Mouse (Mus musculus) urinary bladder, adult 18-20 months (tissue): ENCODE results near the gene Tubal3.
"Not testable (repeated sequence)": the region's sequence is repeated elsewhere in the genome, so short reads cannot be mapped to it uniquely, and the experiment has no call there.

ENCODE experiments used
- DNase-seq, 2 experiments: peaks; one replicate each; pipeline ENCODE4 v3.0.0; 2022; ENCODE audit warnings: low spot score in 2 of 2, mixed read lengths in 2 of 2

The Tubal3 gene

DNA sequence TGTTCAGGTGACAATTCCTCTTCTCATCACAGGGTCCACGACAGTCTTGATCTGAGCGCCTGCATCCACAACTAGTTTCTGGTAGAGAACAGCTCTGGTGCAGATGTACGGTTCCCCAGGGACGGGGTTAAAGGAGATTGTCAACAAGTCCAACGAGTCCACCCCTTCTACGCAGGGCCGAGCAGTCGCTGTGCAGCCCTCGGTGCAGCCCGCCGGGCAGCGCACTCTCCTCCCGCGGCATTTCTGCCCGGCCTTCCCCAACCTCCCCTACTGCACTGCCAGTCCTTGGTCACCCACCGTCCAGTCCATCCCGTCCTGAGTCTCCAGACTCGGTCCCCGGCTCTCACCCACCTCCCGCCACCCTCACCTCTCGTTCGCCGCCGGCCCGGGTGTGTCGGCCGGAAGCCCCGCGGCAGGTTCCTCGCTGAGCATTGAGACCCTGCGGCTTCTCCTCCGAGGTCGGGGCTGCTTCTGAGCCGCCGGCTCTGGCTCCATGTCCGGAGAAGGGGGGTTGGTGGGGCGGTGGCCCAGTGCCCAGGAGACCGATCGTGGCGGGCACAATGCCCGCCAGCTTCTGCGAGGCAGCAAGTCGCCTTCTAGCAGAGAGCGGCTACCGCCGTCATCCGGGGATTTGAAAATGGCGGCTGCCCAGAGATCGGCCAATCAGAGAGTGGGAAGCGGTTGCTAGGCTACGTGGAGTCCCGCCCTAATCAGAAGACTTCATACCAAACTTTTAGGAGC lies at the start of gene Tubal3, which contains the start of gene Net1:
Gene Tubal3 (plus strand): TSS at position 704 of the 741 bp plus-strand sequence.
Gene Net1 (minus strand): TSS at position 650 of the 741 bp plus-strand sequence.
- DNase-seq, result peak; percentile 75 to 78

DNA sequence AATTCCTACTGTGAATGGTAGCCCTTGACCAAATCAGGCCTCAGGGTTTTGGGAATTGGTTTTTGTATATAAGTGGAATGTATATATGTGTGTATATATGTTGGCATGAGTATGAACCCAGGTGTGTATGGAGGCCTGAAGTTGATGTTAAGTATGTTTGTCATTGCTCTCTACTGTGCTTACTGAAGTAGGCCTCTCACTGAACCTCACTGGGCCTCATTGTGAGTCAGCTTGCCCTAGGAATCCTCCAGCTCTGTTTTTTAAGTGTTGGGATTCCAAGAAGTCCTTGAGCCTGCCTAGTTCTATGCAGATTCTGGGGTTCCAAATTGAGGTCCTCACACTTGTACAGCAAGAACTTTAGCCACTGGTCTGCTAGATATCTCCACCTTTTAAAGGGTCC lies 48.2 kb upstream of the Tubal3 start:
- DNase-seq, result no peak

DNA sequence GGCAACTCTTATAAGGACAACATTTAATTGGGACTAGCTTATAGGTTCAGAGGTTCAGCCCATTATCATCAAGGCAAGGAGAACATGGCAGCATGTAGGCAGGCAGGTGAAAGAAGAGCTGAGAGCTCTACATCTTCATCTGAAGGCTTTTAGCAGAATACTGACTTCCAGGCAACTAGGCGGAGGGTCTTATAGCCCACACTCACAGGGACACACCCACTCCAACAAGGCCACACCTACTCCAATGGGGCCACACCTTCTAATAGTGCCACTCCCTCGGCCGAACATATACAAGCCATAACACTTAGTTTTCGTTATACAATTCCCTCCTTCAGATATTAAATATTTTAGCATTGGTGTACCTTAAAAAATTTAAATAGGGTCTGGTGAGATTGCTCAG lies 45.2 kb upstream of the Tubal3 start:
- DNase-seq, result no peak

DNA sequence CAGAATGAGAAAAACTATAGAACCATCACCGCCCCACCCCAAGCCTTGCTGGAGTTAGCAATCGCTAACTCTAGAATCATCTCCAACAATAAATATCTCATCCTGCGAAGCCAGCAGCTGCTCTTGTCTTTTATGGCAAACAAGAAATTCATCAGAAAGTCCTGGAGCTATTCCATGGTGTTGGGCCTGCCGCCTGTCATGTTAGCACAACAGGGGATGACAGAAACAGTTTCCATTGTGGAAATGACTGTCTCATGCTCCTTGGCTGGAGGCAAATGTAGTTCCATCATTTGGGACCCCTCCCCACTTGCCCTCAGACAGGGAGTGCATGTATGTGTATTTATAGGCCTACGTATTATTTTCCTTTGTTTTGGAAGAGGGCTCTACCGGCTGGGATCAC lies 41.6 kb upstream of the Tubal3 start:
- DNase-seq, result no peak

DNA sequence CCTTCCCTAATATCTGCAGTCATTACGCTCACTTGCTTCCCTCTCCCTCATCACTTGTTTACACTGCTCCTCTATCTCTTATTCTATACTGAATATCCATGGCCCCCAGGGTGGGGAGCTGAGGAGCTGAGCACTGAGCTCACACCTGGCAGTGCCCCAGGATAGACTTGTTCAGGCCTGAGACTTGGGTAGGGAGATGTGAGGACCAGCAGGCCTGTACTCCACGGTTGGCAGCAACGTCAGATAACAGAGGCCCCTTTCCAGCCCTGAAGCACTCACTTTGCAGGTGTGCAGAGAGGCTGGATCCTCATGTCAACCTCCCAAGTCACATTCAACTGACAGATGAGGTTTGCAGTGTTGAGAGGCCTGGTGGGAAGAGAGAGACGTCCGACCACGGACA lies 40.9 kb upstream of the Tubal3 start:
- peak in 1 of 2 experiments; percentile 34 for DNase-seq

DNA sequence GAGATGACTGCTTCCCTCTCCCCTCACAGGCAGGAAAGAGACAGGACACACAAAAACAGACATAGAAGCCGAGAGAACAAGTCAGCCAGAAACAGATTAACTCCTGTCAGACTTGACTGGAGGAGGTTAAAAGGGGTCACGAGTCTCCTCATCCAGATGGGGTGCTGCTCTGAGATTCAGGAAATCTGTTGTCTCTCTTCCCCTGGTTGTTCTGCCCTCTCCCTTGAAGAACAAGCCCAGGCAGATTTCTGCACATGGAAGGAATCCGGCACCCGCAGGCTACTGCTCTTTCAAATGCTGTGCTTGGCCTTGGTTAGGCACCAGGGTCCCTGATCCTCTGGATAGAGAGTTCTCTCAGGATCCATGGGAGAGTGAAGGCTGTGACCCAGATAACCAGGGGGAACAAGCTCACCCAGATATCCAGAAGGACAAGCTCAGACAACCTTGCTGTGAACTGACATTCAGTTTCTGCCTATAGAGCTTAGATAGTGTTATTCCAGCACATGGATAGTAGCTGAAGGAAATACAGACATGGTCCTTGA lies 40.3 kb upstream of the Tubal3 start:
- DNase-seq, result no peak

DNA sequence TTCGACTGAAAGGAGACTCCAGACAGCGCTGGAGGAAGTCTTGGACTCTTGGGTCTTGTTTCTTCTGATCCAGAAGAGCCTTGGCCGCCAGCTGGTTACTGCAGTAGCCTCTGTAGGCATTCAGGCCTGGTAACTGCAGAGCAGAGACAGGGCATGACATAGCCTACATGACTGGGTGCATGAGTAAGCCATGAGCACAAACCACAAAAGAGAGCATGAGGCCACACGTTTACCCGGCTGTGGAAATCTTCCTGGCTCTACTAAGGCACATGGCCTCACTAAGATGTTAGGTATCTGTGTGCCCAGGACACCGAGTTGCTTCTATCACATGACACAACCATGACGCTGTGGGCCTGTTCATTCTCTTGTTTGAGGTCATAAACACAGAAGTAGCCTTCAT lies 31.4 kb upstream of the Tubal3 start:
- no peak for DNase-seq

DNA sequence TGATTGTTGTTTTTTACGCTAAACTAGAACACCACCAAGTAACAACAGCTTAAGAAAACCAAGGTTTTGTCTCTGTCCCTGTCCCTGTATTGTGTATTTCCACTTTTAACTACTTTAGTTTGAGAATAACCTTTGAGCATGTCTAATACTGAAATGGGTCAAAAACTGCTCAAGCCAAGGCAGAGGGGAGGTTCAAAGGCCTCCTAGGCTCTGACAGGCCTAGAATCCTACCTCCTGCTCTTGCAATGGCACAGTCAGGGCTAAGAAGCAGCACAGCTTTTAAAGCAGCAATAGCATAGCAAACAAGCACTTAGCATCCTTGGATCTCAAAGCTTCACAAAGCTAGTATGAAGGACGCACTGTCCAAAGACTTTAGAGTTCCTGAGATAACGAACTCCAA lies 29.0 kb upstream of the Tubal3 start:
- no peak for DNase-seq

DNA sequence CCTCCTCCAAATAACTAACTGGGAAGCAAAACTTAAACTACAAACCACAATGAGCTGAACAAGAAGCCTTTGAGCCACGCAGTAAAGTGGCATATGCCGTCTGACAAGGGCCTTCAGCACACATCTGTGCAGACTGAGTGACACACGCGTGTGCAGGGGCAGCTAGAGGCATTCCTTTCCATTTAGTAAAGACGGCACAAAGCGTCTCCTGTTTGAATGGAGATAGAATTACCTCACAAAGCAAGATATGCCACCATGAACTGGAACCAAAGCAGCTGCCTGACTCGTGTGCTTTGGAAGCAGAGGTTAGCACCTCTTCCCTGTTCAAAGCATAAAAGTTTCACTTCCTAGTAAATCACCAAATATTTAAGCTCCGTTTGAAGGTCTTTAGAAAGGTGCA lies 28.0 kb upstream of the Tubal3 start:
- DNase-seq, result no peak

DNA sequence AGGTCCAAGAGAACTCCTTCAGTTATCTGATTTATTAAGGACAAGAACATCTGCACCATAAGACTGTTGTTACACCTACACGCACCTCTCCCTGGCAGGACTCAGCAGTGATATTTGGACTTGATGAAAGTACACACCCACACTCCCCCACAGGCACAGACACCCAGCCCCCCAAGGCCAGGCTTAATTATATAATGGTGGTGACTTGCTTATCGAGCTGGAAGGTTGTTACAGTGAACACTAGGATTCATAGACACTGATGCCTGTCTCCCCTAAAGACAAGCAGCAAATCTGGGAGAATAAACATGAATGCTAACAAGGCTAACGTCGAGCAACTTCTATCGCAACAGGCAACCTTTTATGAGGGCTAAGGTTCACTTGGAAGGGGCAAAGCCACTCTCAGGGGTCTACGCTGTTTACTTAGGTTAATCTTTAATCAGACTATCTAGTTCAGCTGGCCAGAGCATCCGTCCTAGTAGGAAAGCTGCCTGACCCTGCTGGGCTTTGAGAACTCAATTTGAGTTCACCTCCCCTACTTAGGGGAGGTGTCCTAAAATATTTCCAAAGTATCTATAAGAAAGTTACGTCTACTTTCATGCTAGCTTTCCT lies 26.5 kb upstream of the Tubal3 start:
- DNase-seq, result no peak

DNA sequence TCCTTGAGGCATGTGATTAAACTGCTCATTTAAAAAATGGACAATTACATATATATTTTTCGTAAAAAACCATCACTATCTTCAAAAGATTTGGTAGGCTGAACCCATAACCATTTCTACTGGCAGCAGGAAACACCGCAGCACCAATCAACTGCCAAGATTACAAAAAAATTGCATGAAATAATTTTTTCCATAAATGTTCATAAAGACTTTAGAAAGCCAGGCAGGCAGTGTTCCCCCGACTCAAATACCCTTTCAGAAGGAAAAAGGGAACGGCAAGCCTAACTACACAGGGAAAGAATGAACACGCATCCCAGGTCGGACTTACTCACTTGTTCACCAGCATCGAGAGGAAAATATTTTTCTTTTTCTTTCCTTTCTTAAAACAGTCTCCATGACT lies 25.5 kb upstream of the Tubal3 start:
- DNase-seq, result no peak

DNA sequence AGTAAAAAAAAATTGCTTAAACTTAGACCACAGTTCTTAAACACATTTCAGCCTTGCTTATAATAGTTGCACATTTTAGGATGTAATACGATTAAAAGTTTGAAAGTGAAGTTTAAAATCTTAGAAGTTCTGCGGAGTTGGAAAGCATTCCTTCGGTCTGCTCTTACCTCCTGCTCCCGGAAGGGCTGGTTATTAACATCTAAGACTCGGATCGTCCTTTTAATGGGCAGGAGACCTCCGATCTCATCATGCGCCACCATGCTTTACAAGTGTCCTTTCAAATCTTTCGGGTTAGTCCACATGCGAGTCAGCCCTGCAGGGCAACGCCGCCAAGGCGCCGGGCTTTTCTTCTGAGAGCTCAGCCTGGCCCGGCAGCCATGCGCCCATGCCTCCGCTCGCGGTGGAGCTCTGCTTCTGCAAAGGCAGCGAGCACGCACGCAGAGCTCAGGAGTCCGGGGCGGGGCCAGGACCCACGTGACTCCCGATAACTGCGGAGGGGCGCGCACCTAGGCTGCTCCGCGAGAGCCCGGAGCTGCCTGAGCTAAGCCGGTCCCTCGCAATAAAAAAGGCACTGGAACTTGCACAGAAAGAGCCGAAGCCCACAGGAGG lies 24.8 kb upstream of the Tubal3 start:
- peak; percentile 90 to 96 for DNase-seq

DNA sequence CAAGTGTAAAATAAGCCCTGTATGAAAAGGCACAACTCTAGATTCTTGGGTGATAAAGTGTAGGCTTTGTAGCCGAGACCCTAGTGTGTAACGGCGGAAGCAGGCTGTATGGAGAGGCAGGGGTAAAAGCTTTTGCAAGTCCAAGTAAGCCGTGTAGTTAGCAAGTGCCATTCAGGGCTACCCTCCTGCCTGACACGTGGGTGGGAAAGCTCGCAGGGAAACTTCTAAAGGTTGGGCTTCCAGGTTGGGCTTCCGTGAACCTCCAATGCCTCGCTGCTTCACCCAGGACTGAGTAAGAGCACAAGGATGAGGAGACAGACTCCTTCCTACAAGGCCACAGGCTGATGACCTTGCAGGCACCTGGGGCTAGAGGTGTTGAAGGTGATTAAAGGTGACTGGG lies 23.5 kb upstream of the Tubal3 start:
- DNase-seq, result no peak

DNA sequence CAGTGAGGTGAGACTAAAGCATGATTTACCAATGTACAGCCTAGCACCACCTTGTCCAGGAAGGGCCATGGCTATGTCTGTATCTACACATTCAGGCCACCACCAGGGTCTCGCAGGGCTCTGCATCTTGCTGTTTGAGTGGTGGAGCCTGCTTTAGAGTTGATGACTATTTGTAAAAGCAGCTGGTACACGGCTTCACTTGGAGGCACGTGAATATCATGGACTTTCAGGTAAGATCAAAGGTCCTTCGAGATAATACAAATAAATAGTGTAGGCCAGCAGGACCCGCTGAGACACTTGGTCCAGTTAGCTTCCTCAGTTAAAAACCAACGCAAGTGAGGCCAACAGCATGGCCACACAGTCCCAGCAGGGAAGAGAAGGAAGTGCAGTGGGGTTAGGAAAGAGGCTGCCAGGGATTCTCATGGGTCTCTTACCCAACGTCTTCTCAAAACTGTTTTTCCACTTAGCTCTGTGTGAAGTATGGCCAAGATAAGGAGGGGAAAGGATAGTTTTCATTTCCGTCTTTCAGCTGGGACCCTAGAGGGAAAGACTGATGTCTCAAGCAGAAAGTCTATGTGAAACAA lies 22.6 kb upstream of the Tubal3 start:
- no peak for DNase-seq

DNA sequence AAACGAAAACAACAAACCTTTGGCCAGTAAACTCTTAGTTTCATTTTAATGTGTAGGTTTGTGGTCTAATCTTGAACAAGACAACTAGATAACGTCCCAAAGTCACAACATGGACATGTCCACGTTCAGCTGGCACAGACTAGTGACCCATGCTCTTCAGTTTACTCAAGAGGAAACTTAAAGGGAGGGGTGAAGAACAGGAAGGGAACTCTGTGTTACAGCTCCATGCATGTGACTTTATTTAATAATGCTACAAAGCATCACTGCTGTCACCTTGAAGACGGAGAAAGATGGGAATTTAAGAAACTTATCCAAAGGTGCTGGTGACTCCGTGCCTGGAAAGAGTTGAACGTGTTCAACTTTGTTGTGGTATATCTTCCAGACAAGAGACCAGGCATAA lies 22.0 kb upstream of the Tubal3 start:
- DNase-seq, result no peak

DNA sequence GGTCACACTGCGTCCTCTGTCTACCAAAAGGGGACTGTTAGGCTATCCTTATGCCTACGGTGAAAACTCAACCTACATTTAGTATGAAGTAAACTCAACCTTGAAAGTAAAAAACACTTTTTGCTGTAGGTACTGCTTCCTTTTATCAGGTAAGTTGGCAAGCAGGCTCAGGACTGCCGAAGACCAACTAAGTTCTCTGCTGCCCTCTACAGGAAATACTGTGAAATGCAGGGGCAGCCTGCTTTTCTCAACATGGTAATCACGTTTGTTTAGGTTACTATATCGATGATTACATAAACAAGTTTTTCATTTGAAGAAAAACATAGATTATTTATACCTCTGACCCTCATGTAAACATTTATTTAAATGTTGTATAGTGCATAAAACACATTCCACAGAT lies 21.2 kb upstream of the Tubal3 start:
- no peak for DNase-seq

DNA sequence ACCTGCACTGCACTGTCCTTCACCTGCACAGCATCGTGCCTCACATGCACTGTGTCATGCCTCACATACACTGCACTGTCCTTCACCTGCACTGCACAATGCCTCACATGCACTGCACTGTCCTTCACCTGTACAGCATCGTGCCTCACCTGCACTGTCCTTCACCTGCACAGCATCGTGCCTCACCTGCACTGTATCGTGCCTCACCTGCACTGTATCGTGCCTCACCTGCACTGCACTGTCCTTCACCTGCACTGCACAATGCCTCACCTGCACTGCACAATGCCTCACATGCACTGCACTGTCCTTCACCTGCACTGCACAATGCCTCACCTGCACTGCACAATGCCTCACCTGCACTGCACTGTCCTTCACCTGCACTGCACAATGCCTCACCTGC lies 19.9 kb upstream of the Tubal3 start:
- not testable (repeated sequence) for DNase-seq

DNA sequence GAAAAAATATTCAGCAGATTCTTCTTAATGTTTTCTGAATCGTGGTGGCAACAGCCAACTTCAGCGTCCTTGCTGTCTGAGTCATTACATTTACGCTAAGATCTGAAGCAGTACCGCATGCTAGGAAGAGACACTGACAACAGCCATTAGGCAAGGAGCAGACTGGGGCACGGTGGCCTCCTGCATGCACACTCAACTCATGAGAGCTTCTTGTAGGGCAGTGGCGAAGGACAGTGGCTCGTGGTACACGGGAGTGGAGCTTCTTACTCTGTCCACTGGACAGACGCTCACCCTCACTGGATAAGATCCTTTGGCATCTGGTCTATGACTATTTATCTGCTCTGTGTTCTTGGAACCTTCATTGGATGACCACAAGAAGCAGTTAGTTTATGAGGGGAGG lies 18.8 kb upstream of the Tubal3 start:
- no peak for DNase-seq

DNA sequence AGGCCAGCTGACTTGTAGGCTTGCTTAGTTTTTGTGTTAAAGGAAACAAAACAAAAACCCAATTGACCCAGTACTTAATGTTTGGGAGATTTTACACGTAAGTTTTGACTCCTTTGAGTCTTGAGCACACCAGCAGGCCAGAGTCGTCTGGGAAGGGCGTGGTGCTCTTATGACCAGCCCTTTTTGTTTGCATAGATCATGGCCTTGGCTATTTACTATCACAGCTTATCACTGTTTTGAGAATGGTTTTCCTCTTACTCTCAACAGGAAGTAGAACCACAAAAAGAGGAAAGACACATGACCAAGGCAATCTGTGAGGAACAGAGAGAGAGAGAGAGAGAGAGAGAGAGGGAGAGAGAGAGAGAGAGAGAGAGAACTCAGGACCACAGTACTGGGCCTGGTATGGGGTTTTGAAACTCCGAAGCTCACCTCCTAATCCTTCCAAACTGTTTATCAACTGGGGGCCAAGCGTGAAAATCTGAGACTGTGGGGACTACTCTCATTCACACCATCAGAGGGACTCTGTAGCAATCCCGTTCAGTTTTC lies 10.8 kb upstream of the Tubal3 start:
- DNase-seq, result no peak

DNA sequence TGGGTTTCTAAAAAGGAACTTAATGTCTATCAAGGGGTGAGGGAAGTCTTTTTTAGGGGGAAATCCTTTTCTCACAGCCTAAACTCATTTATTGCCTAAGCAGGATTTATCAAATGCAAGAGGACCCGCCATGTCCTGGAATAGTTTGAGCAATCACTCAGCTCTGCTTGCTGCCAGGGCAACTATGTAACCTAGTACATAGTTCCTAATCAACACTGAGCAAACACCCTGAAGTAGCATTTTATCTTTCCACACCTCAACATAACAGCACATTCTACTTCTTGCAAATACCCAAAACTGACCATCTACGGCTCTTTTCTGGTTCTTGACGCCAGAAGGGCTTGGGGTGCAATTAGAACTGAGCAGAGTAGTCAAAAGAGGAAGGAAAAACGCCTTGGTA lies 9.8 kb upstream of the Tubal3 start:
- DNase-seq, result no peak

DNA sequence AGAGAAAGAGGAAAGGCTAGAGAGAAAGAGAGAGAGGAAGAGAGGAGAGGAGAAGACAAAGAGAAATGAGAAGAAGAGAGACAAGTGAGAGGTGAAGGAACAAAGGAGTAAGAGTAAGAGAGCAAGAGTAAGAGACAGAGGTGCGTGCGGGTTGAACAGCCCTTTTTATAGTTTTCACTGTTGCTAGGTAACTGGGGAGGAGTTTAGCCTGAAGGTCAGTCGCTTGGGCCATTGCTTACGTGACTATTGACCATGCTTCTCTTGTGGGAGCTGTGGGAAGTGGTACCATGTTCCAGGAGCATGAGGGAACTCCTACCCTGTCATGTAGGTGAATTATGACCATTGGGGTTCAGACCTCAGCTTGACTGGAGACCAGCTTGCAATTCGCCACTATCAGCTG lies 7.7 kb upstream of the Tubal3 start:
- no peak for DNase-seq

DNA sequence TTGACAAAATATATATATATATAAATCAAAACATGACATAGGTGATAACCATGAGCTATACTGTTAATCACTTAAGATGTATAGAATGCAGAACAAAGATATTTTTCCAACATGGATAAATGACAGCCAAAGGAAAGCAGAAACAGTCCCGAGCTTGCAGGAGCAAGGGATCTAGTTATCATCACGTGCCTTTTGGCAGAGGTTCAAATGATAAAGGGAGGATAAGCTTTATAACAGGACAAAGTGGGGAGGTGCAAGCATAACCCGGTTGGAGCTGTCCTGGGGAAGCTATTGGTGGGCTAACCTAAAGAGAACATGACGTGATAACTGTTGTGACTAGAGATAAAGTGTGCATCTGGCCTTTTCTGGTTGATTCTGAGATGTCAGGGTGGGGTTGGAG lies 4.6 kb upstream of the Tubal3 start:
- no peak for DNase-seq
